Mouse (Mus musculus) effector memory CD4-positive, alpha-beta T cell, adult 7 months (primary cell): Measurements from ENCODE around the gene Pla2g2e. TPM values are rescaled to one million over a fixed set of nuclear protein-coding genes. Genes with fewer than 3 reads are reported as not detected.

Experiments
- polyA plus RNA-seq: library from polyadenylated mRNA; unstranded; fragments of 100-300 nt; shearing (Covaris generic); gene quantifications from one replicate; pipeline ENCODE4 v1.2.1, GENCODE M21; 2017

Gene Pla2g2e
- not detected for polyA plus RNA-seq

GRCm38 (mm10) chr4:138877731-138878130 is at the start of gene Pla2g2e:
Pla2g2e (plus strand) TSS chr4:138877942.

DNA sequence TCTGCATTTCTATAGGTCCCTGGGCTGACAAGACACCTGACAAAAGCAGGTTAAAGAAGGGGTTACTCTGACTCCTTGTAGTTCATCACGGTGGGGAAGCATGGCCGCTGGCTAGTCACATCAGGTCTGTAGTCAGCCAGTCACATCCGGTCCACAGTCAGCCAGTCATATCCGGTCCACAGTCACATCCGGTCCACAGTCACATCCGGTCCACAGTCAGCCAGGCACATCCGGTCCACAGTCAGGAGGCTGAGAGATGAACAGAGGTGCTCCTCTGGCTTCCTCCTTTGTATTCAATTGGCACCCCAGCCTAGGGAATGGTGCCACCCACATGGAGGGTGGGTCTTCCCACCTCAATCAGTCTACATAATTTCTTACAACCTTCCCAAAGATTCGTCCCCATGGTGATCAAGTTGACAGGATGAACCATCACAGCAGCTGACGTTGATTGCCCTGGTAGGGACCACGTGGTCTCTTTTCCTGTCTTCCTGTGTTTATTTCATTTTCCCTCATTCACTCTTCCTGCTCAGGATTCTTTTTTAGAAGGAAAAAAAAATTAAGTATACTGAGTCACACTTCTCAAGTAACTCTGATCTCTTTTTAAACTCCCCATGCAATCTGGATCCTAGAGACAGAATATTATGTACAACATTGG is 14.3 kb upstream of the Pla2g2e start, which contains the start of gene Pla2g5:
TSS of gene Pla2g5 (minus strand) at position 139 of the 655 bp plus-strand sequence.

DNA sequence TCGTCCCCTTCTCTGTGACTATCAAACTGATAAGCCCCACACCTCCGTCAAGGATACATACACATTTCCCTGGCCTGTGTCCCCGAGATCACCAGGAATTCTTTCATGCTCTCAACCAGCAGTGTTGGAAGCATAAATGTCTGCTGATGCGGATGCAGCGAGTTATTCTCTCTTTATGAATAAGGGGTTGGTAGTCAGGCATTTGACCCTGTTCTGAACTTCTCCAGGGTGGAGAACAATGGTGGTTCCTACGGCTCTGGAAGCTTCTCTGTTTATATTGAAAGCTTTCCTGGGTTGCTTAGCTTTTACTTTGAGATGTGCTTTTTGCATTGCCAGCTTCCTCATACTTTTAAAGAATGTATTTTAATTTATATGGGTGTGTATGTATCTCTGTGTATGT is 3.9 kb upstream of the Pla2g2e start, which contains the start of gene Gm13030:
TSS of gene Gm13030 (minus strand) at position 101 of the 400 bp plus-strand sequence.

DNA sequence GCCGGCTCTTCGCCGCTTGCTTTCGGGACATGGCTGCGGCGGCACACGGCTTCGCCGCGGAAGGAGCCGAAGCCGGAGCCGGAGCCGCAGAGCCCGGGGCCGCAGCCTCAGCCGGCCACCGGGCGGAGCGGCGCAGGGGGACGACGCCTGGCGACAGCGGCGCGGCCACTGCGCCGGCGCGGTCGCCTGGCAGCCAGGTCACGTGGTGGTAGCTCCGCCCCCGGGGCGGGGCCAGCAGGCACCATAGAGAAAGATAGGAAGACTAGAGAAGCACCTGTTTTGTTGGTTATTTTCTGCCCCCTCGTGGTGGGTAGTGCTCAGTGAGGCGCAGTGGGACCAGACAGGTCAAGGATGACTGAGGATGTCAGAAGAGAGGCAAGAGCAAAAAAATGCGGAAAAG is 36.1 kb downstream of the Pla2g2e start, which contains the start of gene Otud3:
TSS of gene Otud3 (minus strand) at position 149 of the 400 bp plus-strand sequence.

Other genes with a start within 250 kb of the Pla2g2e start
- not detected for gene Vwa5b1, start 242.1 kb upstream of the Pla2g2e start, polyA plus RNA-seq
- gene Pla2g2c, start 153.2 kb upstream of the Pla2g2e start, polyA plus RNA-seq, result not detected
- 0.43 TPM for gene Ubxn10, start 140.8 kb upstream of the Pla2g2e start, polyA plus RNA-seq
- gene Pla2g2f, start 120.3 kb upstream of the Pla2g2e start, polyA plus RNA-seq, result not detected
- gene Pla2g2d, start 102.2 kb upstream of the Pla2g2e start, polyA plus RNA-seq, result 0.52 TPM
- not detected for gene Pla2g5, start 14.5 kb upstream of the Pla2g2e start, polyA plus RNA-seq
- not detected for gene Gm13030, start 4.0 kb upstream of the Pla2g2e start, polyA plus RNA-seq
- gene Otud3, start 36.0 kb downstream of the Pla2g2e start, polyA plus RNA-seq, result 6.4 TPM
- not detected for gene Rnf186, start 89.2 kb downstream of the Pla2g2e start, polyA plus RNA-seq
- gene Tmco4, start 94.9 kb downstream of the Pla2g2e start, polyA plus RNA-seq, result 35.5 TPM
- gene Htr6, start 197.6 kb downstream of the Pla2g2e start, polyA plus RNA-seq, result not detected
- not detected for gene Nbl1, start 215.1 kb downstream of the Pla2g2e start, polyA plus RNA-seq